Mouse (Mus musculus): Measurements from ENCODE around the gene Herpud1.

DNA sequence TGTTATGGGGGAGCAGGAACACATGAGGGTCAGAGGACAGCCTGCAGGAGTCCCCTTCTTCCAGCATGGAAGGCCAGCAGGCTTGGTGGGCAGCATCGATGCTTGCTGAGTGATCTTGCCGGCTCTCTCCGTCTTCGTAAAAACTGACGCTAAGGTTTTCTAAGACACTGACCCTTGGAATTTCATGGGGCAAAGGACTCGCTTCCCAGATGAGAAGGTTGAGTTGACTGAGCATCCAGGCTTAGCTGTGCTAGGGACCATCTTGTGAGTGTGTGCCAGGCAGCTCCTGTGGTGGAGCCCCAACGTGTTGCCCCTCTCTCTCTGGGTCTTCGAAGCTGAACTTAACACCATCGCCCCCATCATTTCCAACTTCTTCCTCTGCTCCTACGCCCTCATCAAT lies 43.5 kb upstream of the Herpud1 start:
- TF ChIP-seq CTCF (IDR thresholded peaks at IDR 0.05; ENCODE audit: low read depth, low read length) = no peak
- no peak for TF ChIP-seq POLR2A (IDR thresholded peaks at IDR 0.05; ENCODE audit: extremely low read depth, insufficient read depth, low read length)

Data from liver, adult 2 months (tissue).